Mouse (Mus musculus) retina, adult 2 months (tissue): ENCODE results near the gene Gm2004.
"Not testable (repeated sequence)": the region's sequence is repeated elsewhere in the genome, so short reads cannot be mapped to it uniquely, and the experiment has no call there.

ENCODE experiments used
- DNase-seq: peaks from one replicate; pipeline ENCODE4 v3.0.0-alpha.2; 2012; ENCODE audit warnings: low read depth, low spot score

Gene Gm2004

DNA sequence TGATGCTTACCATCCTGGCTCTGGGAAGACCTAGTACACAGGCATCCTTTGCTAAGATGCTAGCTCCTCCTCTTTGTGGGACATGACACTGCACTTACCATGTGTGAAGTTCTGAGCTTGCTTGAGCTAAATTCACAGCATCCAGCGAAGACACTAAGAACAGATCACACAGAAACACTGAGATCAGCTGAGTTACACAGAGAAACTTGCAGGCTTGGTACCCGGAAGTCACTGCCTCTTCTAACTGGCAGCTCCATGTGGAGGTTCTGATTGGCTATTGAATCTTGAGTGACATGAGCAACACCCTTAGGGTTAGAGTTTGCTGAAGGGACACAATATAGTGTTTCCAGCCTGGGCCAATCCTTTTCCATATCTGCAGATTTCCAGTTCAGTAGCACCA lies at the start of gene Gm2004:
Gm2004 (minus strand) TSS at position 101 of the 400 bp plus-strand sequence.
- not testable (repeated sequence) for DNase-seq
